Mouse (Mus musculus) spleen, embryonic (tissue): Measurements from ENCODE around the gene Crkl.
"Not testable (repeated sequence)": the region's sequence is repeated elsewhere in the genome, so short reads cannot be mapped to it uniquely, and the experiment has no call there.

ENCODE experiments used
- CTCF ChIA-PET: fragments of 350-600 bp; sonication (Branson Sonifier 250); formaldehyde crosslinking; loops from one replicate; lab custom pipeline; 2022; lab: Charles Lee

Gene Crkl

GRCm38 (mm10) chr16:17481465-17481864 is 29.7 kb downstream of the Crkl start:
- CTCF ChIA-PET = no interaction called here

DNA sequence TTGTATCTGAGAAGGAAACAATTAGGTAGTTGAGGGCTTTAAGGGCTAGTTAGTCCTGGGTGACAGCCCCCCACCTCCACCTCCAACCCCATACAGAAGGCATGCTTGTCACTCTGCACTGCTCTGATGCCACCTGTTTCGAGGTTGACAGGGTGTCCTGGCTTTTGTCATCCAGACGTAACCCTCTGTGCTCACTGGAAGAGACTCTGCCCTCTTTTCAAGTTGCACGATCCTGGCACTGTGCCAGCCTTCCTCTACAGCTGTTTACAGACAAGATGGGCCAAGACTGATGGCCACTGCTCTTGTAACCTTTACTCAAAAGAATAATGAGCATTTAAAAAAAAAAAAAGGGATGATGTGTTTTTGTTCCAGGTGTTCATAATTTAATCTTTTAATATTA is 34.7 kb downstream of the Crkl start:
- CTCF ChIA-PET = no interaction called here

DNA sequence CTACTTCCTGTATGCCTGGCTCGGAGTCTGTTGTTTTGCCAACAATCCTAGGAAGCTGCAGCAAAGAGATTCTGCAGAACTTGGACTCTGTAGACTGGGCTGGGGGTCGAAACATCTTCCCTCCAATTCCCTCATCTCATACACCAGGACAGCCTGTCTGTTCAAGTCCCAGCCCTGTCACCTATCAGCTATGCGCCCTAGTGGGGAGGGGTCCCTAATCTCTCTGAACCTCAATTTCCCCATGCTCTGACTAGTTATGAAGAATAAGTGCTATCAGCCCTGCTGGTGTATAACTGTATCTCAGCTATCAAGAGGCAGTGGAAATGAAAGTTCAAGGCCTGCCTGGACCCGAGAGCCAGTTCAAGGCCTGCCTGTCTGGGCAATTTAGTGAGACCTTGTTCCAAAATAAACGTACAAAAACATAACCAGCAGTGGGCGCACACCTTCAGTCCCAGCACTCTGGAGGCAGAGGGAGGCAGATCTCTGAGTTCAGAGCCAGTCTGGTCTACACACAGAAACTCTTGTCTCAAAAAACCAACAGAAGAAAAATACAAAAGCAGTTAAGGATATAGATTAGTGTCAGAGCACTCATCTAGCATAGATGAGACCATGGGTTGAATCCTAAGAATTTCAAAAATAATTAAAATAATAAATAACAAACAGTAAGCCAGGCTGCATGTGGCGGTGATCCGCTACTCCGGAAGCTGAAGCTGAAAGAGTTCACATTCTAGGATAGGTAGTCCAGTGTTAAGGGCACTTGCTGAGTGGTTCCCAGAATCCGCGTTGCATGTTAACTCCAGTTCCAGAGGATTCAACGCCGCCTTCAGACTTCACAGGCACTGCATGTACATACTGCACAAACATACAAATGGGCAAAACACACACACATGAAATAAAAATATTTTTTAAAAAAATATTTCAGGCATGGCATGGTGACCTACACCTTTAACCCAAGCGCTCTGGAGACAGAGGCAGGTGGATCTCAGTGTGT is 37.0 kb downstream of the Crkl start:
- CTCF ChIA-PET = interaction anchor here (1.2 kb wide), 1 partner anchor 20 kb away, joined by 3 read pairs; no protein-coding TSS in a partner anchor

DNA sequence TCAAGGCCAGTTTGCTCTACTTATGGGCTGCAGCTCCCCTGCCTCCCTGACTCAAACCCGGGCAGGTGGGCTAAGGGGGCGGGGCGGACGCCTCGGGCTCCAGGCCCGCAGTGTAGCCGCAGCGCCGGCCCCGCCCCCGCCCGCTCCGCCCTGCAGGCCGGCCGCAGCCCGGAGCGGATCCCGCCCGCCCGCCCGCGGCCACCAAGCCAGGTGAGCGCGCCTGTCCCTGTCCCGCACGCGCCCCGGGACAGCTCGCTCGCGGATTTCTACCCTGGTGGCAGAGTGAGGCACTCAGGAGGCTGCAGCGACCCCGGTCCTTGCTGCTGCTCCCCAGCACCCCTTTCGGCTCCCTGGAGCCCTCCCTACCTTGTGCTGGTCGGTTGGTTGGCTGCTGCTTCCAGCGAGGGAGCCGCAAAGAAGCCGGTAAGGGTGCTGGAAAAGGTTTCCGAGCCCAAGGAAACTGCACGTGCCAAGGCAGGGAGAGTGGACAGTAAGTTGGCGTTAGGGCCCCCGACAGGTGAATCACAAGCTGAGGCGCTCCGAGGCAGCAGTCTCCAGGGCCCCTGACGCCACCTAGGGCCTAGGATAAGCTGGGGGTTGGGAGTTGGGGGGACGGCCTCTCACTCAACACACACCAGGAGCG is 37.8 kb downstream of the Crkl start, which contains the start of gene Aifm3:
Aifm3 (plus strand) TSS at position 143 of the 643 bp plus-strand sequence.
- CTCF ChIA-PET = interaction anchor here (1.2 kb wide), 1 partner anchor 19 kb away, joined by 3 read pairs; no protein-coding TSS in a partner anchor

DNA sequence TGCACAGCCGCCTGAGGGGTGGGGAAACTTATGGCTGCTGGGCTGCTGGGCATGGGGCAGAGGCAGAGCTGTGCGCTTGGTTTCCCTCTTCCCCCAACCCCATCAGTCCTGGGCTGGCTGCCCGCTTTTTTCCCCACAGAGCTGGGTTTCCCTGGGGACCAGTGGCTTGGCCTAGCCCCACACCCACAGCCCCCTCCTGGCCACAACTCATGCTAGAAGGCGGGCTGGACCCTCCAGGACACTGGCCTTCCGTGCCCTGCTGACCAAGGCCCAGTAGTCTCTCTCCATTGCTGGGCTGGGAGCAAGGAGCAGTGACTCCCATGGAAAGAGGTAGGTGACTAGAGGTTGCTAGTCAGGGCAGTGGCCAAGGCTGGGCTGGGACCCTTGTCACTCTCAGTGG is 39.4 kb downstream of the Crkl start:
- CTCF ChIA-PET = no interaction called here

DNA sequence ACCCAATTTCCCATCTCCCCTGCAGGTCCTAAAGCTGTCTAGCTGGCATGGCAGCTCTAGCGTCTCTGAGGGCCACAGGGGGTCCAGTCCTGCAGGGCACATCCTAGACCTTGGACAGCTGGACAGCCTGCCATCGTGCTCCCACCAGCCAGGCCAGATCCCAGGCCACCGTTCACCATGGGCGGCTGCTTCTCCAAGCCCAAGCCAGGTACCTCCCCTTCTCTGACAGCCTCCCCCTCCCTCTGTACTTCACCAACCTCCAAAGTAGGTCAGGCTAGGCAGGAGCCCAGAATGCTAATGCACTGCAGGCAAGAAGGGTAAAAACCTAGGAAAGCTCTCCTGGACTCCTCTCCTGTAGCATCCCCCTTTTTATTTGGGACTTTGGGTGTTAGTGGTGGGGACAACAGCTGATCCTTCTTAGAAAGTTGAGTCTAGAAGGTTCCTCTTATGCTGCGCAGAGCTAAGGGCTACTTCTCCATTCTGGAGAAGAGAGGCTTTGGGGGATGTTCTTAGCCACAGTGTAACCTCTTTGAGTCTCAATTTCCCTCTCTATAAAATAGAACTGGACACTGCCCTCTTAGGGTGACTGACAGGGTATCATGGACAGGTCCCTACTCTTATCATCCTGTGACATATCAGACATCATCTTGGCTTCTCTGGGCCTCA is 40.2 kb downstream of the Crkl start:
- CTCF ChIA-PET = no interaction called here

GRCm38 (mm10) chr16:17496499-17497305 is 44.9 kb downstream of the Crkl start:
- CTCF ChIA-PET = no interaction called here

DNA sequence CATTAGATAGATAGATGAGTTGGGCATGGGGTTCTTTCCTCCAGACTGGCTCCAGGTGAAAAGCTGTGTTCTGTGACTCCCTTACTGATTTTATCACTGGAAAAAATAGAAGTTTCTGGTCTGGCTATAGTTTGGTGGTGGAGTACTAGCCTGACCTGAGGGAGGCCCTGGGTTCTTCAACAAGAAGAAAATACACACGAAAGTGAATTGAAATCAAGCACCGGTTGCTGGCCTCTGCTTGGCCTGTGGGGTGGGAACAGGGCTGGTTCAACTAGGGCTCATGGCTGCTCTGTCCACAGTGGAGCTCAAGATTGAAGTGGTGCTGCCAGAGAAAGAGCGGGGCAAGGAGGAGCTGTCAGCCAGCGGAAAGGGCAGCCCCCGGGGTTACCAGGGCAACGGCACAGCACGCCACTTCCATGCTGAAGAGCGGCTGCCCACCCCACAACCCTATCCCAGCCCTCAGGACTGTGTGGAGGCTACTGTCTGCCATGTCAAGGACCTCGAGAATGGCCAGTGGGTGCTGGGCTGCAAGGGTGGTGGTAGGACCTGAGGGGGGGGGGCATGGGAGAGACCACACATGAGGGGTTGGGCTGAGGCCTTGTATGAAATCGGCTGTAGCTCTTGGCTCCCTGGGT is 47.6 kb downstream of the Crkl start:
- CTCF ChIA-PET = interaction anchor here (0.5 kb wide), 1 partner anchor 15 kb away, joined by 3 read pairs; no protein-coding TSS in a partner anchor

GRCm38 (mm10) chr16:17502681-17503080 is 50.9 kb downstream of the Crkl start:
- CTCF ChIA-PET = interaction anchor here (0.6 kb wide), 1 partner anchor 32 kb away, joined by 9 read pairs; no protein-coding TSS in a partner anchor

DNA sequence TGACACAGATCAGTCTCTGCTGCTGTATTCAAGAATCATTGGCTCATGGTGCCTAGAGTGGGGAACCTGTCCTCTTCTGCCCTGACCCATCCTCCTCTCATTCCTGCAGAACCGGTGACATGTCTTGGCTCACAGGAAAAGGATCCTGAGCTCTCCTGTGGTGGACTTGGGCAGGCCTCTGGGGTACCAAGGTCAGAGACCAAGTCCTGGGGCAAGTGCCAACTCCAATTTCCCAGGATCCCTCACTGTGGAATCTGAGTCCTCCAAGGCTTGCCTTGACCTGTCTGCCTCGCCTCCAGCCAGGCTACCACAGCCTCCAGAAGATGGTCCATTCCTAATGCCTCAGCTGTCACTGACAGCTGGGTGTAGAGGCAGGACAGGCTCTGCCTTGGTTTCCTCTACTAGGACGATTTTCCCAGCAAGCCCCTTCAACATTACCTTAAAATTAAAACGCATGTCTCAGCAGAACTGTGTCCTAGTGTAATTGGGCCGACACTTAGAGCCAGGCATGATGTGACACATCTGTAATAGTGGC is 55.3 kb downstream of the Crkl start:
- CTCF ChIA-PET = no interaction called here

GRCm38 (mm10) chr16:17508031-17508430 is 56.2 kb downstream of the Crkl start:
- CTCF ChIA-PET = not testable (repeated sequence)

DNA sequence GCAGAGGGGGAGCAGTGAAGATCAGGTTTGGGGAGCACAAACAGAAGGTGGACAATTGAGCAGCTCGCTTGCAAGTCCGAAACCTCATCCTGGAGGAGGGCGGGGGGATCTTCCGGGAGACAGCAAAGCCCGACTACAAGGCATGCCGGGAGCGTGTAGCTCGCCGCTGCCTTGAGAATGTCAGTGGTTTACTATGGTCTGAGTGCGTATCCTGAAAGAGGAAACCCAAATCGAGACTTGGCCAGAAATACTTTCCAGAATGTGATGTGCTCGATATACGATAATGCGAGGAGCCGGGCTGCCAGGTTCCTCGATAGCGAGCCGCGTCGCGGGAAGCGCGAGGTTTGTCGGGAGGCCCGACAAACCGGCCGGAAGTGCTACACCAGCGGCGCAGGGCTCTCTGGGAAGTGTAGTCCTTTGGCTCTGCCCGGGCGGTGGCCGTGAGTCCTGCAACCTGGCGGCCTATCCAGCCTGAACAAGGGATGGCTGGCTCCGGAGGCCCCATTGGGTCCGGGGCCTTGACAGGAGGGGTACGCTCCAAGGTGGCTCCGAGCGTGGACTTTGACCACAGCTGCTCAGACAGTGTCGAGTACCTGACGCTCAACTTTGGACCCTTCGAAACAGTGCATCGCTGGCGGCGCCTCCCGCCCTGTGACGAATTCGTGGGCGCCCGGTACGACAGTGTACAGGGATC is 56.9 kb downstream of the Crkl start, which contains the start of gene Lztr1:
Lztr1 (plus strand) TSS at position 143 of the 694 bp plus-strand sequence.
- CTCF ChIA-PET = interaction anchor here (0.8 kb wide), 1 partner anchor 19 kb away, joined by 3 read pairs; the partner anchor contains the start of gene Aifm3

- CTCF ChIA-PET = interaction anchor here (0.8 kb wide), 1 partner anchor 19 kb away, joined by 3 read pairs; the partner anchor contains the start of gene Aifm3
These were observed 57.4 kb downstream of the Crkl start for GRCm38 (mm10) chr16:17509240-17509597.

- CTCF ChIA-PET = no interaction called here
These were observed 58.4 kb downstream of the Crkl start for GRCm38 (mm10) chr16:17510143-17510542.

DNA sequence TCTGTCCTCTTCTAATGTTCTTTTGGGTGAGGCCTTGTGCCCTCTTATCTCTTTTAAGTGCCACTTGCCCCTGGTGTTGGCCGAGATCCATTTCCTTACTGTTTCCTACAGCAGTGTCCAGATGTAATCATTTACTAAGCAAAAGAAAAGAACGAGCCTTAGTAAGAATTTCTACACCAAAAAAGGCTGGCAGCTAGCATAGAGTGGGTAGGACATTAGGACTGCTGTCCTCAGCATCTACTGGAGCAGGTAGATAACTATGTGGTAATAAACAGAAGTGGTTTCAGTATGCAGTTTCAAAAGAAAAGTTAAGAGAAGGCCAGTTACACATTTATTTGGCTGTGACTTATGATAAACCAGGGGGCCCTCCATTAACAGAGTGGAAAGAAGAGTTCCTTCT is 58.9 kb downstream of the Crkl start:
- CTCF ChIA-PET = no interaction called here

DNA sequence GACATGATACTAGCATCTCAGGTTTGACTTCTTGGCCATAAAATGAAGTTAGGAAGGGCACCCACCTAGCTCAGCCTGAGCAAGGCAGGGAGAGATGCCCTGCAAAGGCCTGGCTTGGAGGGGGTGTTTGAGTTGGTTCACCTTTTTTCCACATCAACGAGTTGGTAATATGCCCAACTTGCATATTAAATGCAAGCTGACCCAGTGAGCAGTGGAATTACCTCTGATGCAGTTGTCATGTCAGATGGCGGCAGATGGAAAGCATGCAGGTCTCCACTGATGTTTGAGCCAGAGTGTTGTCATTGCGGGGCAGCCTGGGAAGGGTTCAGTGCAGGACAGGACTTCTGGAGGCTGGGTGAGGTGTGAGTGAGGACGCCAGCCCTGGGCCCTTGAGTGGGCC is 59.6 kb downstream of the Crkl start:
- CTCF ChIA-PET = interaction anchor here (0.5 kb wide), 1 partner anchor 300 kb away, joined by 11 read pairs; no protein-coding TSS in a partner anchor

GRCm38 (mm10) chr16:17518910-17519309 is 67.1 kb downstream of the Crkl start:
- CTCF ChIA-PET = interaction anchor here (0.7 kb wide), 1 partner anchor 11 kb away, joined by 3 read pairs; no protein-coding TSS in a partner anchor

DNA sequence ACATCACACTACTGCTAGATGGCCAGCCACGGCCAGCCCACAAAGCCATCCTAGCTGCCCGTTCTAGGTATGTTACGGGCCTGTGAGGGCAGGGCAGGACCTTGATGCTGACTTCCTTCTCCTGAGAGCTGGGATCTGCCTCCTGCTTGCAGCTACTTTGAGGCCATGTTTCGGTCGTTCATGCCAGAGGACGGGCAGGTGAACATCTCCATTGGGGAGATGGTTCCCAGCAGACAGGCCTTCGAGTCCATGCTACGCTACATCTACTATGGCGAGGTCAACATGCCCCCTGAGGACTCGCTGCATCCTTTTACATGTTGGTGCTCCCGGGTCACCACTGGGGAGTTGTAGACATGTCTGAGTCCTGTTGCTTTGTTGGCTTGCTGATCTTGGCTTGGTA is 72.4 kb downstream of the Crkl start:
- CTCF ChIA-PET = no interaction called here

DNA sequence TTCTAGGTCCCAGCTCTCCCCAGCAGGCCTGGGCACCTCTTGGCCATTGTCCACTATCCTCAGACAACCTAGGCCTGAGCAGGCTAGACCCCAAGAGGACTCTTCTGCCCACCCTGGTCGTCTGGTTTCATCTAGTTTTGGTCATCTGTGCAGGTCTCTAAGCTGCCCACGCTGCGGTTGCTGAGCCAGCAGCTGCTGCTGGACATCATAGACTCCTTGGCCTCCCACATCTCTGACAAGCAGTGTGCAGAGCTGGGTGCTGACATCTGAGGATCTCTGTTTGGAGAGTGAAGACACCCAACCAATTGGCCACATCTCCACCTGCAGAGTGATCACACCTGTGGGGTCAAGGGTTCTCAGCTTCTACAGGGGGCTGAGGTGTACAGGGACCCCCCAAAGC is 73.7 kb downstream of the Crkl start:
- CTCF ChIA-PET = no interaction called here
